Mouse (Mus musculus): ENCODE results near the gene Olfr694.
"Not testable (repeated sequence)": the region's sequence is repeated elsewhere in the genome, so short reads cannot be mapped to it uniquely, and the experiment has no call there.

Gene Olfr694

DNA sequence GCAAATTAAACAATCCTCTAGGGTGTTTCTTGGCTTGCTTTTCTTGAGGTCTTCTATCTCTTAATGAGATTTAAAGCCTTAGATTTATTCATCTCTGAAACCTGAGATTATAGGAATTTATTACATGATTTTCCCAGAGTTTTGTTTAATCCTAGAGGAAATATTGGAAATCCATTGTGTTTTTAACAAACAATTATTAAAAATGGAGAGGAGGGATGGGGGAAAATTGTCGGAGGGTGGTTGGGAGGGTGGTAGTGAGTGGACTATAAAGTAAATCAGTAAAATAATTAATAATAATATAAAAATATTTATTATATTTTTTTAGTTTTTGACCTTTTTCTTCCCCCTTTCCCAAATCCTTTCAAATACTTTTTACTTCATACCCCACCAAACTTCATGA lies at the start of gene Olfr694:
Gene Olfr694 (minus strand): TSS at position 101 of the 400 bp plus-strand sequence.
- in situ Hi-C loops (cut with MboI; ENCODE audit: low sequenced_read_pairs), result no loop called here

GRCm38 (mm10) chr7:106737028-106737427 lies 45.4 kb upstream of the Olfr694 start:
- in situ Hi-C loops (cut with MboI; ENCODE audit: low sequenced_read_pairs), result no loop called here

DNA sequence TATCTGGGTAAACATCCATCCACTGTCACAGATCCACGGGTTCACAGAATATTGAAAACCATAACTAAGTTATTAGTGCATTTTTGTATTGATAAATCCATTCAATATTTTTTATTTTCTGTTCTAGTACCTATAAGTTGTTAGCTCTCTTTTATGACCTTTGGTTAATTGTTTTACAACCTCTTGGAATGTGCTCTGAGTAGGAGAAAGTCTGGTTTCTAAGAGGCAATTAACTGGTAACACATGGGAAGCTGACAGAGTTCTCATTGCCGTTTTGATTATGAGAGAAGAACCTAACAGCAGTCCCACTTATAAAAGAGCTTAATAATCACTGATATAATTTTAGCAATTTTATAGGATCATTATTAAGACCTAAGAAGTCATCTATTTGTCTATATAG lies 42.1 kb upstream of the Olfr694 start:
- in situ Hi-C loops (cut with MboI; ENCODE audit: low sequenced_read_pairs), result no loop called here

GRCm38 (mm10) chr7:106725654-106726053 lies 34.0 kb upstream of the Olfr694 start:
- in situ Hi-C loops (cut with MboI; ENCODE audit: low sequenced_read_pairs), result not testable (repeated sequence)

DNA sequence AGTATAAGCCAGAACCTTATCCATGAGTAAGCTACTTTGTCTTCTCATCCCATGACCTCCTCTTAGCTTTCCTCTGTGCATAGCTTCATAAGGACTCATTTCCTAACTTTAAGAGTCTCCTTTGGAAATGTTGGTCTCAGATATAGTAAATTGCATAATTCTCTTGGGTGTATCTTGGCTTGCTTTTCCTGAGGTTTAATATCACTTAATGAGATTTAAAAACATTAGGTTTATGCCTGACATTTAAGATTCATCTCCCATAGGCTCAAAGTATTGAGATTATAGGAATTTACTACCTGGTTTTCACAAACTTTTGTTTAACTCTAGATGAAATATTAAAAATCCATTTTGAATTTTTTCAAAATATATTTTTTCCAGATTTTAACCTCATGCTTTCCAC lies 24.7 kb upstream of the Olfr694 start, which contains the start of gene Olfr695:
Gene Olfr695 (minus strand): TSS at position 101 of the 400 bp plus-strand sequence.
- in situ Hi-C loops (cut with MboI; ENCODE audit: low sequenced_read_pairs), result no loop called here

GRCm38 (mm10) chr7:106711463-106711862 lies 19.8 kb upstream of the Olfr694 start:
- in situ Hi-C loops (cut with MboI; ENCODE audit: low sequenced_read_pairs), result no loop called here

- in situ Hi-C loops (cut with MboI; ENCODE audit: low sequenced_read_pairs), result not testable (repeated sequence)
Measured at GRCm38 (mm10) chr7:106707705-106708104, 16.1 kb upstream of the Olfr694 start.

- in situ Hi-C loops (cut with MboI; ENCODE audit: low sequenced_read_pairs), result no loop called here
Measured at GRCm38 (mm10) chr7:106696891-106697290, 5.3 kb upstream of the Olfr694 start.

- in situ Hi-C loops (cut with MboI; ENCODE audit: low sequenced_read_pairs), result no loop called here
Measured at GRCm38 (mm10) chr7:106692976-106693375, 1.4 kb upstream of the Olfr694 start.

GRCm38 (mm10) chr7:106685382-106685781 lies 6.2 kb downstream of the Olfr694 start:
- in situ Hi-C loops (cut with MboI; ENCODE audit: low sequenced_read_pairs), result no loop called here

- in situ Hi-C loops (cut with MboI; ENCODE audit: low sequenced_read_pairs), result no loop called here
Measured at GRCm38 (mm10) chr7:106680484-106680883, 11.1 kb downstream of the Olfr694 start, which contains the start of gene Olfr693. Gene Olfr693, minus strand, starts transcription at chr7:106680584.

GRCm38 (mm10) chr7:106652344-106652652 lies 39.3 kb downstream of the Olfr694 start:
- in situ Hi-C loops (cut with MboI; ENCODE audit: low sequenced_read_pairs), result no loop called here

GRCm38 (mm10) chr7:106651555-106652343 lies 39.9 kb downstream of the Olfr694 start:
- in situ Hi-C loops (cut with MboI; ENCODE audit: low sequenced_read_pairs), result no loop called here

DNA sequence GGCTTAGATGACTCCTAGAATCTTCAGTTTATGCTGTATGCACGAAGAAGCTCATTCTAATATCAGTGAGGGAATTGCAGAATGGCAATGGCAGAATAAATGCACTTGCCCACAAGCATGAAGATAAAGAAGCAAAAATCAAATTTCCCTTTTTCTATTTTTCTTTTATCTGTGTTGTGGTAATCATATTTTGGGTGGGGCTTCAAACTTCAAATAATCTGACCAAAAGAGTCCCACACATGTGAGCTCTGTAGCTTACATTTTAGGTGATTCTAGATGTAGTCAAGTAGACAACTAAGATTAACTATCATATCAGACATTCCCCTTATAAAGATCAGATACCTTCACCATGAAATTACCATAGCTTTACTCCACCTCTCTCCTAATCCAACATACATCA lies 41.8 kb downstream of the Olfr694 start:
- in situ Hi-C loops (cut with MboI; ENCODE audit: low sequenced_read_pairs), result no loop called here

DNA sequence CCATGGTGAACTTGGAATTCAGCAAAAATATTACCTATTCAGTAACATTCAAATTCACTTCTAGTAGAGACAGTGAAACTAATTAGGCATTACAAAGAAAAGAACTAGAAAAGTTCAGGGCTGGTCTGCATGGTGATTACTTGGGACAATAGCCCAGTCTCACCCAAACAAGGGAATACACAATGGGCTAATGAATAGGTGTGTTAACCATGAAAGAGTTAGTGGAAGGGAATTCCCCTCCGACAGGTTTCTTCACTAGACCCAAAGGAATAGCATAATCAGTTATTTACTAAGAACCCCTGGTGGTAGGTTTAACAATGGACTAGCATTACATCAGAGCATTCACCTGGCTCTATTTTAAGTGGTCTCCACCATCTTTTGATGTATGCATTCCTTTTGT lies 46.4 kb downstream of the Olfr694 start:
- in situ Hi-C loops (cut with MboI; ENCODE audit: low sequenced_read_pairs), result no loop called here

DNA sequence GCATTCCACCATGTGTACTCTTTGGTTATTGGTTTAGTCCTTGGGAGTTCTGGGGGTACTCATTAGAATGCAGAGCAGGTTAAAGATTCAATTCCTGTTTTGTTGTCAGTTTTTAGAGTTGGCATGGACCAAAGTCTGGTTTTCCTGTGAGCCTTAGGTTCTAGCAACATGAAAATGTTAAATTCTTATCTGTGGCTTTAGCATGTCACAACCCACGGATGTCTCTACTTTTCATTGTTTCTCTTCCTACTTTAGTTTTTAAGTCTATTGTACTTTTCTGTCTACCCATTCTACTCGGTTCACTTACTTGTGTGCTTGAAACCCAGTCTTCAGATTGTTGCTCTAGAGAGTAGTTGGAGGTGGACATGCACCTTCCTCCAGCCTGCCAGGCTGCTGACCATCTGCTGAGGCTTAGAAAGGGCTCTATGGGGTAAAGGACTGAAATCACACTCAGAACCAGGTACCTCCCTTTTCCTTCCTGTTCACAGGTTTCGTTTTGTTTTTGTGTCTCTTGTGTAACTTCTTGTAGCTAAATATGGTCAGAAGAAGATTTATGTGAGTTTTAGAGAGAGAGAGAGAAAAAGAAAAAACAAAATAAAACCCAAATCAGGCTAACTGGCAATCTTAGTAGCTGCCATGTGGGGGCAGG lies 47.3 kb downstream of the Olfr694 start:
- in situ Hi-C loops (cut with MboI; ENCODE audit: low sequenced_read_pairs), result no loop called here

DNA sequence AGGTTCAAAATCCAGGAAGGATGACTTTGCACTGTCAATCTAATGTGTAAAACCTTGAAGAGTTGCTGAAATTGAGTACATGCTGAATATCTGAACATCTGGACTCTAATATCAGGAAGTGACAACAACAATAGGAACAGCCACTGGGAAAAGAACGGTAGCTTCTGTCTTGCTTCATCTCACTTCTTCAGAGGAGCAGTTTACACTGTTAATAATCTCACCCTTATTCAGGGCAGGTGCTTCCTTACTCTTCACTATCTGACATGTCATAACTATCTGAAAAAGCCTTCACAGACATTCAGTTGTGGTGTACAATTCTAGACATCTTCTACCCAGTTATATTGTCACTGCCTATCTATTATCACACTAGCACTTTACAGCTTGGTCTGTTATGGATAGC lies 50.8 kb downstream of the Olfr694 start:
- in situ Hi-C loops (cut with MboI; ENCODE audit: low sequenced_read_pairs), result no loop called here

- in situ Hi-C loops (cut with MboI; ENCODE audit: low sequenced_read_pairs), result no loop called here
Measured at GRCm38 (mm10) chr7:106635560-106635959, 56.1 kb downstream of the Olfr694 start.
